Mouse (Mus musculus): ENCODE results near the gene Ppp2r5e. TPM values are rescaled to one million over a fixed set of nuclear protein-coding genes. Genes with fewer than 3 reads are reported as not detected.

Gene Ppp2r5e
- polyA plus RNA-seq, 1 experiment, result 39.4 TPM

- no peaks in the 10 kb centered on the region for H3K4me1 ChIP-seq (ENCODE audit: control insufficient read depth, insufficient read depth, low read length)
- TF ChIP-seq POLR2A (IDR thresholded peaks at IDR 0.05; ENCODE audit: borderline replicate concordance, insufficient read depth, low read length), result no peak
- TF ChIP-seq CTCF (IDR thresholded peaks at IDR 0.05; ENCODE audit: borderline replicate concordance, insufficient read depth, low read depth, low read length), result no peak
- no peak within 1 kb of the TSS for H3K4me3 ChIP-seq (replicated peaks; ENCODE audit: insufficient read depth, low read depth, low read length)
- no peaks in the 10 kb centered on the region for H3K27me3 ChIP-seq (ENCODE audit: control insufficient read depth, insufficient read depth, low read length)
- no peak within 1 kb of the TSS for H3K27ac ChIP-seq (ENCODE audit: insufficient read depth, low read length)
- DNase-seq, result no peak
- WGBS, result 91% methylated on average over 4 of the region's 4 CpGs
Measured at GRCm38 (mm10) chr12:75416681-75417080, 179.4 kb downstream of the Ppp2r5e start, which contains the start of gene Gphb5. Gphb5 (minus strand) TSS chr12:75416781.

- no peak for DNase-seq
- H3K4me3 ChIP-seq (replicated peaks; ENCODE audit: insufficient read depth, low read depth, low read length), result no peak overlapping the region
- H3K4me1 ChIP-seq (ENCODE audit: control insufficient read depth, insufficient read depth, low read length), result no peaks in the 10 kb centered on the region
- H3K27me3 ChIP-seq (ENCODE audit: control insufficient read depth, insufficient read depth, low read length), result no peaks in the 10 kb centered on the region
- 68% methylated on average over 6 of the region's 6 CpGs for WGBS
- H3K27ac ChIP-seq (ENCODE audit: insufficient read depth, low read length), result no peak overlapping the region
- TF ChIP-seq CTCF (IDR thresholded peaks at IDR 0.05; ENCODE audit: borderline replicate concordance, insufficient read depth, low read depth, low read length) (no peak), POLR2A (IDR thresholded peaks at IDR 0.05; ENCODE audit: borderline replicate concordance, insufficient read depth, low read length) (no peak)
Measured at GRCm38 (mm10) chr12:75414991-75415390, 181.1 kb downstream of the Ppp2r5e start.

GRCm38 (mm10) chr12:75412964-75413363 lies 183.1 kb downstream of the Ppp2r5e start:
- Histone ChIP-seq H3K4me3 (replicated peaks; ENCODE audit: insufficient read depth, low read depth, low read length) (no peak overlapping the region), H3K27ac (ENCODE audit: insufficient read depth, low read length) (no peak overlapping the region), H3K27me3 (ENCODE audit: control insufficient read depth, insufficient read depth, low read length) (no peaks in the 10 kb centered on the region), H3K4me1 (ENCODE audit: control insufficient read depth, insufficient read depth, low read length) (no peaks in the 10 kb centered on the region)
- TF ChIP-seq CTCF (IDR thresholded peaks at IDR 0.05; ENCODE audit: borderline replicate concordance, insufficient read depth, low read depth, low read length) (no peak), POLR2A (IDR thresholded peaks at IDR 0.05; ENCODE audit: borderline replicate concordance, insufficient read depth, low read length) (no peak)
- no peak for DNase-seq
- WGBS, result 87% methylated on average over 9 of the region's 9 CpGs

Other genes with a start within 250 kb of the Ppp2r5e start
- gene Gphb5, start 179.5 kb downstream of the Ppp2r5e start, polyA plus RNA-seq (2012; rRNA removed), result not detected in 2 replicates
- 5.1 and 5.4 TPM in 2 replicates for gene Wdr89, start 73.3 kb upstream of the Ppp2r5e start, polyA plus RNA-seq (2012; rRNA removed)
- gene Sgpp1, start 139.5 kb upstream of the Ppp2r5e start, polyA plus RNA-seq (2012; rRNA removed), result 39.9 and 40.6 TPM in 2 replicates
- 39.3 and 45.0 TPM in 2 replicates for gene Syne2, start 221.9 kb upstream of the Ppp2r5e start, polyA plus RNA-seq (2012; rRNA removed)

Data from cerebellum, adult 2 months (tissue).